Mouse (Mus musculus) ES-CJ7 (cell line): ENCODE measurements around the gene Ppp2r1a.

Experiments used
- DNase-seq: peaks from one replicate; pipeline ENCODE4 v3.0.0; 2011; ENCODE audit warnings: low read depth, low spot score

The Ppp2r1a gene

DNA sequence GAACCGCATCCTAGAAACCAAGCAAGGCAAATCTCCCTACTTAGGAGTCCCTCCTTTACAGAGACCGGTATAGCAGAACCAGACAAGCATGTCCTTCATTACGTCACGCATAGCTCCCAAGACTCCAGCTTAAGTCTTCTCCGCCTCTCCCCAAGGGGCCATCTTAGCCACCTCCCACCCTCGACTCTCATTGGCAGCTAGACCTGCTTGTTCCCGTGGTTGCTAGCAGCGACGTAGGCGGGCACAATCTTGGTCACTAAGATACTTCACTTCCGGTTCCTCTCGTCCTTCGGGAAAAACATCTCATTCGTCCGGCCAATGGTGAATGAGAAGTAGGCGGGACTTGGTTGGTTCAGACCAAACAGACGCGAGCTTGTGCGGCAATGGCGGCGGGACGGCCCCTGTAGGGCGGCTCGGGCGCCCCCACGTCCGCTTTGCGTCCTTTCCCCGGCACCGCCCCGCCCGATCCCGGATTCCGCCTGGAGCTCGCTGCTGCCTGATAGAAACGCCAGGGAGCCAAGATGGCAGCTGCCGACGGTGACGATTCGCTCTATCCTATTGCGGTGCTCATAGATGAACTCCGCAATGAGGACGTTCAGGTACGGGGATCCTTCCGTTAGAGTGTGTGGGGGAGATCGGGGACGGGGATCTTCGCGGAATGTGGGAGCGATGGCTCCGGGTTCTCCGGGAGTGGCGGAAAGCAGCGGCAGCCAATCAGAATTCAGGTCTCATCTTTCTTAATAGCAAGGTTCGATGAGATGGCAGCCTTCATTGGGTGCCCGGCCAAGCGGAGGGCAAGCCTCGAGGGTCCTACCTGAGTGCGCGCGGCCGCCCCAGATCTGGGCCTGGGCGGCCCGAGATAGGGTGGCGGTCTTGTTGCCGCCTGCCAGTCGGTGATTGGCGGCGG lies at the start of gene Ppp2r1a:
Ppp2r1a (plus strand) TSS at position 327 of the 907 bp plus-strand sequence.
- peak; percentile 100 for DNase-seq

DNA sequence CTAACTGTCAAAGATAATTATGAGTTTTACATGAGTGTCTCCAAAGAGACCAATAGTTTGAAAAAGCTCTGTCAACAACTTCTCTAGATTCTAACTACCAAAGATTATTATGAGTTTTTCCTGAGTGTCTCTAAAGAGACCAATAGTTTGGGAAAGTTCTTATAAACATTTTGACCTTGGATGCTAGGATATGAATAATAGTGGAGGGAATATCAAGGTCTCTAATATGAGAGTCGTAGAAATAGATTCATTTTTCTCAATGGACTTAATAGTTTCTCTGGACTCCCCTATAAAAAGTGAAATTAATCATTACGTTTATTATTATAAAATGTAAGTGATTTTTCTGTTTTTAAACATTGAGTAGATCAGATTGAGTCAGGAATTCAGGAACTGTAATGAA lies 40.1 kb upstream of the Ppp2r1a start, which contains the start of gene Vmn1r231:
Vmn1r231 (minus strand) TSS at position 101 of the 400 bp plus-strand sequence.
- DNase-seq = no peak

- no peak for DNase-seq
Observed at GRCm38 (mm10) chr17:20919614-20920013, 25.5 kb upstream of the Ppp2r1a start, which contains the start of gene Vmn1r232. Gene Vmn1r232 (minus strand): TSS chr17:20919714.

DNA sequence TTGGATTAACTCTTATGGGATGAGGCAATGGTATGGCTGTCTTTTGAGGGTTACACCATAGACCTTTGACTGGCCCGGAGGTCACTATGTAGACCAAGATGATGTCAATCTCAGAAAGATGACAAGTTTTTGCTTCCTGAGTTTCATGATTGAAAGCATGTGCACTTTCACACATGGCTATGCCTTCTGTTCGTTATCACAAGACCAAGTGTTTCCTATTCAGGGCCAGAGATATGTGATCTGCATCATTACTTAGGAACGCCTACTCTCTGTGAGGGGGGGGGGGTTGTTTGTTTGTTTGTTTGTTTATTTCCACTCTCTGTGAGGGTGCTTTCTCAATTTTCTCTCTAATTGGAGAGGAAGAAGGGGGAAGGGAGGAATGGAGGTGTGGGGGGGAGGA lies 885 bp upstream of the Ppp2r1a start:
- peak; percentile 11 for DNase-seq

DNA sequence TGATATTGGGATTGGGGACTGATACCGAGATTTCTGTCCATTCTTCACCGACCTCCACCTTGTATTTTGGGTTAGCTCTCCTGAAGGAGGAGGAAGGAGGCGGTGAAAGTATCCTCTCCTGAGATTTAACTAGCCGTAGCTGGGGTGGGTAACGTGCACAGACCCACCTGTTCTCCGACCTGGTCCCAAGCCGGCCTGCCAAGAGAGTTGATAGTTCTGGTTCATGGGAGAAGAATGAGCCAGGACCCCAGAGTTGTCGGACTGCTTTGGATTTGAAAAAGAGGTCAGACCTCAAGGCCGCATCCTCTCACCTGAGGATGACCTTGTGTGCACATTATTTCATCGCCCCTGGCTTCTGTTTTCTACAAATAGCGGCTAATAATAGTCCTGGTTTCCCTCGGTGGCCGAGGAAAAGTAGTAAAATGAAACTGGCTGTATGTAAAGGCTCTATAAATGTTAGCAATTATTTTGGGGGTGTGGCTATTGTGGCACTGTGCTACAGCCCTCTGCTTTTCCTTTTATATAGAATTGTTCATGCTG lies 985 bp downstream of the Ppp2r1a start:
- DNase-seq = peak; percentile 11

DNA sequence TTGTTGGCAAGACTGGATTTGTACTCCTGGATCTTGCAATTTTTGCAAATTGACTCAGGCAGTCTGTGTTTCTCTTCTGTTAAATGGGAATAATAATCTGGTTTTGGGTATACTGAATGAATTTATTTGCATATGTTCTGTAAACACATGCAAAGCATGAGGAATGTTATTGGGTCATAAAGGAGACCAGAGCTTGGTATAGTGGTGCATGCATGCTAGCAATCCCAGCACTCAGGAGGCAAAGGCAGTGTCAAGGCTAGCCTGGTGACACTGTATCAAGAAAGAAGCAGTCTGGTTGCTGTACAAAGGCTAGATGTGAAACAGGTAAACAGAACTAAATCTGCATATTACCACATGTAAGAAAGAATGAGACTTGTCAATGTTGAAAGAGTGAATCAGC lies 1.5 kb downstream of the Ppp2r1a start:
- DNase-seq = no peak

GRCm38 (mm10) chr17:20960386-20960785 lies 15.3 kb downstream of the Ppp2r1a start:
- DNase-seq = no peak

- no peak for DNase-seq
Observed at GRCm38 (mm10) chr17:20965421-20965820, 20.3 kb downstream of the Ppp2r1a start.

DNA sequence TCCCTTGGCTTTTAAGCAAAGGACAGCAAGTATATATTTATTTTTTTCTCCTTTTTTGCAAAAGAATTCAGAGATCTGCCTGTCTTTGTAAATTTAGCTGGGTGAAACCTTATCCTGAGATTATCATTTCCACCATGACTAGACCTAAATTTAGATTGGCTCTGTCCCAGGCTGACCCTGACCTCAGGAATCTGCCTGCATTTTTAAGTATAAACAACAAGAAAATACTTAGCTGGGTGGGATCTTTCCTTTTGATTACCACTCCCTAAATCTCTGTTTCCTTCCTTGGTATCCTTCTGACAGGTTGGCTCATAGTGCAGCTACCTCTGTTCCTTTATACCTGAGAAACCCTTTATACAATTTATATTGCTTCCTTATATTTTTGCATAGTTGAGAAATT lies 21.6 kb downstream of the Ppp2r1a start:
- DNase-seq = no peak

DNA sequence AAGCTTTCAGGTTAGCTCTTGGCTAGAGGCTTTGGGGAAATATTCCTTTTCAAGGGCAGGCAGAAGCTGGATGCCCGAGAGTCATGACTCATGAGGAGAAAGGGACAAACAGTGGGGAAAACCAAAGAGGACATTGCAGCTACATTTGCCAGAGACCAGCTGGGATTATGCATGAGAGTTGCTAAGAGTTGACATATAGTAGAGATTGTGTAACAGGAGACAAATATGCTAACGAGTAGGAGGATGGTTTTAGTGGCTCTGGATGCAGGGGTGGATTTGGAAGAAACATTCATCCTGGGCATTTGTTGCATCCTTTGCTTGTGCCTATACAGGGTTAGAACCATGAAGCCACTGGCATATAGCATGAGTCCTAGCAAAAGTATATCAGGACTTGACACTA lies 48.6 kb downstream of the Ppp2r1a start:
- DNase-seq = no peak

GRCm38 (mm10) chr17:20996364-20996763 lies 51.3 kb downstream of the Ppp2r1a start, which contains the start of gene Vmn1r233:
Gene Vmn1r233 (minus strand): TSS chr17:20996464.
- no peak for DNase-seq

- peak; percentile 91 for DNase-seq
Observed at GRCm38 (mm10) chr17:21008382-21009331, 63.5 kb downstream of the Ppp2r1a start, which contains the start of gene Zfp160. Gene Zfp160 (plus strand): TSS chr17:21008903.

DNA sequence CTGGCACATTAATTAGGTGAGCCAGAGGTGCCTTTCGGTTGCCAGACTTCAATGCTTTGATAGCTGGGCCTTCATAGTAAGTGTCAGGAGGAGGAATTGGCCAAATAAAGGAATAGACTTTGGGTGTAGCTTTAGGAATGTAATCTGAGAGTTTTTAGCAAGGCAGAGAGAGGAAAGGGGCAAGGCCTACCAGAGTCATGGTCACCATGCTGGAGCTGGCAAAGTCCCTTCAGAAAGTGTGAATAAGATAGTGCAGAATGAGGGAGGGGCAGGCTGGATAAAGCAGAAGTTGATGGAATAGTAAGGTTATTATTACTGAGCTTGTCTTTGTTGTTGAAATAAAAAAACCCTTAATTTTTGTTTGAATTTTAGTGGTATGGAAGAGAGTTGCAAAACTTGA lies 64.6 kb downstream of the Ppp2r1a start:
- DNase-seq = no peak
